ENCODE assay signal across 8 mouse cellular contexts in genomic region chr2:3418883-3419431, GRCm38 (mm10). TPM values are rescaled to one million over a fixed set of nuclear protein-coding genes. Genes with fewer than 3 reads are reported as not detected.
DNase-seq lines count a peak whose midpoint lies in the region; ATAC-seq lines count a peak whose summit lies in the region.

No protein-coding gene starts in this region.

- H3K9ac ChIP-seq in hindbrain, embryonic 14.5 days = peak overlapping the region; percentile 59

- no peaks in the 10 kb centered on the region for H3K36me3 ChIP-seq in hindbrain, embryonic 14.5 days (replicated peaks; ENCODE audit: control insufficient read depth, insufficient read depth)

- H3K9me3 ChIP-seq in hindbrain, embryonic 14.5 days (ENCODE audit: control insufficient read depth, low read length) = no peaks in the 10 kb centered on the region

- peak; percentile 97 for DNase-seq in NIH3T3 (ENCODE audit: low read depth)
- peak; percentile 98 for DNase-seq in cerebellum, postnatal 10 days
- peak; percentile 89 to 94 for DNase-seq in frontal cortex, postnatal 14 days (ENCODE audit: low spot score in 2 of 2)
- peak; percentile 95 for DNase-seq in hindbrain, embryonic 14.5 days (ENCODE audit: low spot score)
- DNase-seq in layer of hippocampus, postnatal 36 days = peak; percentile 93 to 94
- peak; percentile 97 for DNase-seq in lung, postnatal 36 days
- peak; percentile 97 for DNase-seq in retina, postnatal 1 day
- DNase-seq in urinary bladder, adult 18-20 months (ENCODE audit: low spot score in 2 of 2) = peak; percentile 95 to 99

- H3K4me1 ChIP-seq in hindbrain, embryonic 14.5 days (replicated peaks; ENCODE audit: control insufficient read depth, insufficient read depth, low read length) = peaks cover 5% of the 10 kb centered on the region; the same call in 1 of the 2 replicates

- ATAC-seq in hindbrain, embryonic 14.5 days (ENCODE audit: low FRiP score) = peak; percentile 93

- peak overlapping the region; percentile 70 for H3K4me2 ChIP-seq in hindbrain, embryonic 14.5 days (replicated peaks)

- H3K4me3 ChIP-seq in hindbrain, embryonic 14.5 days (replicated peaks; ENCODE audit: low read length) = peak overlapping the region; percentile 51

- H3K27me3 ChIP-seq in hindbrain, embryonic 14.5 days (ENCODE audit: control insufficient read depth, insufficient read depth, low read length) = peaks cover 12% of the 10 kb centered on the region

- no peak overlapping the region for H3K27ac ChIP-seq in hindbrain, embryonic 14.5 days

- WGBS in hindbrain, embryonic 14.5 days = 2% methylated on average over 38 of the region's 38 CpGs

RNA-seq across cellular contexts. Expression of gene Meig1, which starts 3.5 kb away (rescaled TPM):
- polyA plus RNA-seq in hindbrain, embryonic 14.5 days (2014; fragmentation: Nextera tagmentation; extraction: Ambion mirVana) = 6.5 and 8.4 TPM in 2 replicates
- 1 to 10 TPM; 3.9 to 4.2 TPM for total RNA-seq in layer of hippocampus, postnatal 36 days (2021)

RNA-seq across cellular contexts. Expression of gene Dclre1c, which starts 5.0 kb away (rescaled TPM):
- 7.4 and 9.4 TPM in 2 replicates for polyA plus RNA-seq in hindbrain, embryonic 14.5 days (2014; fragmentation: Nextera tagmentation; extraction: Ambion mirVana)
- total RNA-seq in layer of hippocampus, postnatal 36 days (2021) = 10 to 100 TPM; 13.5 to 14.8 TPM

RNA-seq across cellular contexts. Expression of gene Olah, which starts 21.9 kb away (rescaled TPM):
- polyA plus RNA-seq in hindbrain, embryonic 14.5 days (2014; fragmentation: Nextera tagmentation; extraction: Ambion mirVana) = not detected in 2 replicates
- total RNA-seq in layer of hippocampus, postnatal 36 days (2021) = not detected

RNA-seq across cellular contexts. Expression of gene Suv39h2, which starts 55.9 kb away (rescaled TPM):
- 10.0 and 11.1 TPM in 2 replicates for polyA plus RNA-seq in hindbrain, embryonic 14.5 days (2014; fragmentation: Nextera tagmentation; extraction: Ambion mirVana)
- 1 to 10 TPM; 3.5 to 4.5 TPM for total RNA-seq in layer of hippocampus, postnatal 36 days (2021)
